Mouse (Mus musculus): Measurements from ENCODE around the gene Desi1.

GRCm38 (mm10) chr15:81958906-81959305 lies 74.8 kb downstream of the Desi1 start:
- no peak for TF ChIP-seq CTCF (IDR thresholded peaks at IDR 0.05; ENCODE audit: borderline replicate concordance, insufficient read depth, low read length)
- no peak for TF ChIP-seq POLR2A (IDR thresholded peaks at IDR 0.05; ENCODE audit: low read depth, low read length)
